Mouse (Mus musculus): ENCODE results near the gene H2afv. TPM values are rescaled to one million over a fixed set of nuclear protein-coding genes. Genes with fewer than 3 reads are reported as not detected.
"Not testable (repeated sequence)": the region's sequence is repeated elsewhere in the genome, so short reads cannot be mapped to it uniquely, and the experiment has no call there.

The H2afv gene
- polyA plus RNA-seq, 3 experiments from 2014 or later: 131 to 311 (median 156) TPM

DNA sequence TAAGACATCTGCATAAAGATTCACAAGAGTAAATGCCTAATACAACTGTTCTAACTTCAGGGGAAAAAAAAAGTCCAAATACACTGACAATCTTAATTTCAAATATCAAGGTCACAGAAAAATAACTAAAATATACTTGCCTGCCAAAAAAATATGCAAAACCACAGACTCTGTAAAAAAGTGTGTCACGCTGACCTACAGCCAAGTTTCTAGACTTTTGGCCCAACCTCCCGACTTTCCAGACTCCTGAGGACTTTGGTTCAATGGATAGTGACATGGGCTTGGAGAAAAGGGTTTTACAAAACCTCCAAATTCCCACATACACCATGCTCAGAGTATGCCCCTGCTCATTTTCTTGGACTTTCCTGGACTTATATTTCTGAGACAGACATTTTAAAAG lies 24.3 kb upstream of the H2afv start:
- ATAC-seq: no peak

DNA sequence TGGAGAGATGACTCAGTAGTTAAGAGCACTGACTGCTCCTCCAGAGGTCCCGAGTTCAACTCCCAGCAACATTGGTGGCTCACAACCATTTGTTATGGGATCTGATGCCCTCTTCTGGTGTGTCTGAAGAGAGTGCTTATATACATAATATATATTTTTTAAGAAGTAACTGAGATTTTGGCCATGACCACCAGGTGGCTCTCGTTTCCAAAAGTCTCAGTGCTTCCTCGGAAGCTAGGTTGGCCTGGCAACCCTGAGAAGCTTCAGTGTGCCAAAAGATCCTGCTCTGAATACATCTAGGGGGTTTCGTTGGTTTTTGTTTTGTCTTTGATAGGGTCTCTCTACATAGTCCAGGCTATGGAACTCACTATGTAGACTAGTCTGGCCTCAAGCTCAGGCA lies 20.9 kb upstream of the H2afv start:
- peak; percentile 80 for ATAC-seq

DNA sequence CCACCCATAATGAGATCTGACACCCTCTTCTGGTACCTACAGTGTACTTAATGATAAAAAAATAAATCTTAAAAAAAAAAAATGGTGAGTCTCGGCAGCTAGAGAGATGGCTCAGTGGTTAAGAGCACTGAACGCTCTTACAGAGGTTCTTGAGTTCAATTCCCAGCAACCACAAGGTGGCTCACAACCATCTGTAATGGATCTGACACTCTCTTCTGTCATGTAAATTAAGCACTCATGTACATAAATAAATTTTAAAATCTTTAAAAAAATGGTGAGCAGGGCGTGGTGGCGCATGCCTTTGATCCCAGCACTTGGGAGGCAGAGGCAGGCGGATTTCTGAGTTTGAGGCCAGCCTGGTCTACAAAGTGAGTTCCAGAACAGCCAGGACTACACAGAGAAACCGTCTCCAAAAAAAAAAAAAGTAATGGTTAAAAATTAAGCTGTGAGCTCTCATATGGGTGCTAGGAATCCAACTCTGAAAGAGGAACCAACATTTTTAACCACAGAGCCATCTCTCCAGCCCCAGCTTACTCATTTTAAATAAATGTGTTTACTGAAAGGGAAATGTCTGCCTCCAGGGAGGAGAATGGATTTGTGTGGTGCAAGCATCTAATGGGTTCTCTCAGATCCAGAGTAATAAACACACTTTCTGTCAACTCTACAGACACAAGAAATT lies 19.1 kb upstream of the H2afv start:
- no peak for ATAC-seq

DNA sequence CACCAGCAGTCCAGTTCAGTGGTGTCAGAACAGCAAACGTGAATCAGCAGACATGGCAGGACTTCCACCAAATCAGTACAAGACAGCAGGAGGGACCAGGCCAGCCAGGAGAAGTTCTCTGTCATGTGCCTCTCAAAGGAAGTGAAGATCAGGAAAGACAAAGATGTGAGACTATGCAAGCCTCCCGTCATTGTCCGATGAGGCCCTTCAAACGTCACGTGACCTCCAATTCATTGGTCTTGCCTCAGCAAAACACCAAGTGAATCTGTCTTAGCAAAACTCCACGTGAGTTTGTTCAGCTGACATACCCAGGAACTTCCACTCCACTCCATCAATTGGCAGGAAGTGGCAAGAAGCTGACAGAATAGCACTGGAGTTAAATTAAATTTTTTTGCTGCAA lies 11.8 kb upstream of the H2afv start:
- no peak for ATAC-seq

DNA sequence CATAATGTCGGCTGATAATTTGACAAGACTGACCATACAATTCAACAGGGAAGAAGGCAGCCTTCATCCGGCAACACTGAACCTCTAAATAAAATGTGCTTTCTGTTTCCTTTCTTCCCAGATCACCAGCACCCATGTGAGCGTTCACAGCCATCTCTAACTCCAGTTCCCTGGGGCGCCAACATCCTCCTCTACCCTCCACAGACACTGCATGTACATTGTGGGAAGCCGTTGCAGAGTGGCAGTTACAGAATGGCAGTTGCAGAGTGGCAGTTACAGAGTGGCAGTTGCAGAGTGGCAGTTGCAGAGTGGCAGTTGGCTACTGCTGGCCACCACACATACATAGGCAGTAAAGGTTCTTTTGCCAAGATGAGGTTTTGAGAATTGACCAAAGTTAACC lies 3.9 kb upstream of the H2afv start:
- not testable (repeated sequence) for ATAC-seq

DNA sequence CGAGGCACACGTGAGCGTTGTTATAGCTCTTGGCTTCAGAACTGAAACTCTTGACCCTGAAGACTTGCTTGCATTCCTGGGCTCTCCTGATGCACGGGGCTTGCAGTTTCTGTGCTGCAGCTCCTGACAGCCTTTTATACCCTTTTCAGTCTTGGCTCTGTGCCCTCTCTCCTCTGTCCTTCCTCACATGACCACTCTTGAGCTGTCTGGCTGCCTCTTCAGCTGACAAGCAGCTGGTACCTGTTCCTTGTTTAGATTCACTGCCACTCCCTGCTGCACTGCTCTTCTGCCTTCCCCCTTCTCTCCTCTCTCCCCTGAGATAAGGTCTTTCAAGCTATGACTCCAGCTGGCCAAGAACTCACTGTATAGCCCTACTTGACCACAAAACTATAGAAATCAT lies 3.2 kb upstream of the H2afv start:
- ATAC-seq: no peak

DNA sequence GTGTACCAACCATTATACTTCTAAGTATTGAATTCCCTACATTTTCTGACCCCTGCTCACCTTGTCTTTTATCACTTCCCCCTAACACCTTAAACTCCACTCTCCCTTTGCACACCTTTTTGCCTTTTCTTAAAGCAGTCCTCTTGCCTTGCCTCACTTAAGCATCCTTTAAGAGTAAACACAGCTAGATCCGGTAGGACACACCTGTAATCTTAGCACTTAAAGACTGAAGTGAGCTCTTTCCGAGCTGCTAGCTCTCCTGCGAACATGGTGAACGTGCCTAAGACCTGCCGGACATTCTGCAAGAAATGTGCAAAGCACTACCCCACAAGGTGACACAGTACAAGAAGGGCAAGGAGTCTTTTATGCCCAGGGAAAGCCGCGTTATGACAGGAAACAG lies 1.7 kb upstream of the H2afv start:
- no peak for ATAC-seq

DNA sequence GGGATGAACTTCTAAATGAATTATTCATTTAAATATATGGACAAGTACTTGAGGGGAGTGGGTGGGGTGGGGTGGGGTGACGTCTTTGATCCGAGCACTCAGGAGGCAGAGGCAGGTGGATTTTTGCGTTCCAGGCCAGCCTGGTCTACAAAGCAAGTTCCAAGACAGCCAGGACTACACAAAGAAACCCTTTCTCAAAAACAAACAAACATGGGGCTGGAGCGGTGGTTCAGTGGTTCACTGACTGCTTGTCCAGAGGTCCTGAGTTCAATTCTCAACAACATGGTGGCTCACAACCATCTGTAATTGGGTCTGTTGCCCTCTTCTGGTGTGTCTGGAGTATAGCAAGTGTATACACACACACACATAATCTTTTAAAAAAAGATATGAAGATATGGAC lies 1.2 kb upstream of the H2afv start:
- ATAC-seq: no peak

DNA sequence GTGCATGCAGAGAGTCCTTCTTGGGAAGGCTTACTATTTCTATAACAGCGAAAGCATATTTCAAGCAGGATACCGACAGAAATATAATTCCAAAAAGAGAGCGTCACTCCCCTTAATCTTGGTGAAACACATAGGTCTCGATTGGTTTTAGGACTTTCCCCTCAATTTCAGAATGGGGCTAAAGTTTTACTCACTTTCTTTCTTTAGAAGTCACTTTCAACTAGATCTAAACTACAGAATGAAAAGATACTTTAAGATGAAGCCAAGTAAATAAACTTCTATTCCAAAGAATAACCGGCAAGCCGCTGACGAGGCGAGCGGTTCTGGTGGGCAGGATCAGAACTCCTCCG lies 541 bp downstream of the H2afv start:
- no peak for ATAC-seq

DNA sequence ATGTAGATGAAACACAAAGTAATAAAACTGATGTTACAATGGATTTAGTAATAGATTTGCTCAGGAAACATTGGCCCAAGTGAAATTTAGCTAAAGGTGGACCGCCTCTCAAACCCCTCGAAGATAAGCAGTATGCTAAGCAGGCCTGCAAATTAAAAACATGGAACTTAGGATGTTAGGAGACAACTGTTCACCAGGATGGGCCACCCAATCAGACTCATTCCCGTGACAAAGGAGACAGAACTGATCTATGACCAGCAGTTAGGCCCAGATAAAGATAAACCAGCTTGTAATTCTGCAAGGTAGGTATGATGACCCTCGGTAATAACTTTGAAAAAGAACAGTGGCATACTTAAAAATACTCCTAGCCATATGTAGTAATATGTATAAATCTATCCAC lies 1.1 kb downstream of the H2afv start:
- no peak for ATAC-seq

DNA sequence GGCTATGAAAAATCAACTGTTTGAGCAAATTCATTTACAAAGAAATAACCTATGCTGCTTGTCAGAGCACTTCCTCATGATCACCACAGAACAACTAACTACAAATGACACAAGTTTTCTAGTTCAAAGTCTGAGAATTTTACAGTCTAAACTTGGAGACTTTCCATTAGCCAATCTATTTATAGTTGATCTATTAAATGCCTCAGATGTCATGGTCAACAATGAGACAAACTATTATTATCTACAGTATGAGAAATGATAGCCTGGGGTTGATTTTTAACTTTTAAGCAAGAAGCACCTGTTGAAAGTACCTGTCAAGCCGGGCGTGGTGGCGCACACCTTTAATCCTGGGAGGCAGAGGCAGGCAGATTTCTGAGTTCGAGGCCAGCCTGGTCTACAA lies 1.7 kb downstream of the H2afv start:
- no peak for ATAC-seq

DNA sequence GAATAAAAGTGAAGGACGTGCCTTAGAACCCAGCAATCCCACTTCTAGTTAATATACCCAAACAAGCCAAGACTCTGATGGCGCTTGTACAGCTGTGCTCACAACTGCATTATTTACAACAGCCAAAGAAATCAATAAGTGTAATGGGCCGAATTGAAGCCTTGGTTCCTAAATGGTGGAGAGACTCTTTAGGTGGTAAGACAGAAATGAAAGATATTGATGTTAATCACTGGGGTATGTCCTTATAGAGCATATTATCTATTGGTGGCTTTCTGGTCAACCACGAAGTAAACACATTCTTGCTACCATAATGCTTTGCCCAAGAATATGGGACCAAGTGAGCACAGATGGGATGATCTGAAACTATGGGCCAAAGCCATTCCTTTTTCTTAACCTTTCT lies 4.1 kb downstream of the H2afv start:
- no peak for ATAC-seq

DNA sequence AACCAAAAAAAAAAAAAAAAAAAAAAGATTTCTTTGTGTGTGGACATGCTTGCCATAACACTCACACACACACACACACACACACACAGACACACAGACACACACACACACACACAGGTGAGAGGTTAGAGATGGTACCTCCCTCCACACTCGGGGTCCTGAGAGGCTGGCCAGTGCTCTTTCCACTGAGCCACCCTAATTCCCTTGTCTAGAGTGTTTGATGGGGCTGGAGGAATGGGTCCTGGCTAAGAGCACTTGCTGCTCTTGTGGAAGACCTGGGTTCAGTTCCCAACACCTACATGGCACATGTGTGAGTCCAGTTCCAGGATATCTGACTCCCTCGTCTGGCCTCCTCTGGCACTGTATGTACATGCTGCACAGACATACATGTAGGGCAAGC lies 6.6 kb downstream of the H2afv start:
- no peak for ATAC-seq

DNA sequence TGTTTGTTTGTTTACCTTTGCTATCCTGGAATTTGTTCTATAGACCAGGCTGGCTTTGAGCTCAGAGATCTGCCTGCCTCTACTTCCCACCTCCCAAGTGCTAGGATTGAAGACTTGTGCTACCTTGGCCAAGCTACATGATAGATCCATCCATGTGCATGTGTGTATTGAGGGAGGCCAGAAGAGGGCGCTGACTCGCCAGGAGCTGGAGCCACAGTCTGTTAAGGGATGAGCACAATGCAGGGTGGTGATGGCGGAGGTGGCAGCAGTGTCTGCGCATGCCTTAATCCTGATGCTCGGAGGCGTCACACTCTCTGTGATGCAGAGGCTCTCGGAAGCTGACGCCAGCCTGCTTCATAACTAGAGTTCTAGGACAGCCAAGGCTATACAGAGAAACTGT lies 7.8 kb downstream of the H2afv start:
- peak; percentile 28 for ATAC-seq

DNA sequence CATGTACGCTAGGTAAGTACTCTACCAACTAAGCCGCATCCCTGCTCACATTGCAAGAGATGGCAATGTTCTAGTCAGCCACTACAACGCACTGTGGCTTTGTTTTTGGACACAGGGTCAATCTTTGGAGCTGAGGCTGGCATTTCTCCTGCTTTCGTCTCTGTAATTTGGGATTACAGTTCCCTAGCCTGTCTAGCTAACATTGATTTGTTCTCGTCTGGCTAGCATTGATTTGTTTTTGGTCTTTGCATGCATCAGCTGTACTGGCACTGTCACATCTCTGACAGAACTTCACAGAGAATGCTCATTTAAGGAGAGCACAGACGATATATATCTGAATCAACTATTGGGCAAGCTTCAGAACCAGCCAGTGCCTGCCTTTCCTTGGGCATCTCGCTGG lies 14.1 kb downstream of the H2afv start:
- ATAC-seq: no peak

DNA sequence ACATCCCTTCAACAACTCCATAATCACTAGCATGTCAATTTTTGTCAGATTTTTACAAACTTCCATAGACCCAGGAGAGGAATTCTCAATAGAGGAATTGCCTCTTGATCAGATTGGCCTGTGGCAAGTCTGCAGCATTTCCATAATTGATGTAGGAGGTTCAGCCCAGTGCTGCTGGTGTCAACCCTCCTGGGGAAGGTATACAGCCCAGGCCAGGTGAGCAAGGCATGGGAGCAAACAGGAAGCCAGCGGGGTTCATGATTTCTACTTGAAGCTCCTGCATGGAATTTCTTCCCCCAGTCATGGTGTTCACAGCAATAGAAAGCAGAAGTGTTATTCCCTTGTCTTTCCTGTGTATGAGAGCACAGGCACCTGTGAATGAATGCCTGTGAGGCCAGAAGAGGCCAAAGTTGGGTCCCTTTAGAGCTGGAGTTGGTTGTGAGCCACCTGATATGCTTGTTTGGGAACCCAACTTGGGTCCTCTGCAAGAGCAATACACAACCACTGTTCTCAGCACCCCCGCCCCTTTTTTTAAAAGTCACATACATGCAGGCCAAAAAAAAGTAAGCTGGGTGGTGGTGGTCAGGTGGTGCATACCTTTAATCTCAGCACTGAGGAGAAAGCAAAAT lies 23.4 kb downstream of the H2afv start:
- ATAC-seq: no peak

DNA sequence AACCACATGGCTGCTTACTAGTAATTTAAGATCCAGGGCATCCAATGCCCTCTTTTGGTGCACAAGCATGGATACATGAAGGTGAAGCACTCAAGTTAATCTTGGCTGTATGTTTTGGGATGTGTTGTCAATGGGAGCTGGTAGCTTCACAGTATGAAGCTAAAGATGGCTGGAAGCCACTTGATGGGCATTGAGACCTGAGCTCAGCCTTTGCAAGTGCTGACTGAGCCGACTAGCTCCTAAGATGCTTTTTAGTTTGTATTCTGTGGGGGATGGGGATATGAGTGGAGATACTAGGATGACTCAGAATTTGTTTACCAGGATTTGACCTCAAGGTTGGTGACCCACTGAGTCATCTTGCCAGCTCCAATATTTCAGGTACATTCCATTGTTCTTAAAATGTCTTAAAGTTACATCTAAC lies 23.9 kb downstream of the H2afv start:
- ATAC-seq: no peak

DNA sequence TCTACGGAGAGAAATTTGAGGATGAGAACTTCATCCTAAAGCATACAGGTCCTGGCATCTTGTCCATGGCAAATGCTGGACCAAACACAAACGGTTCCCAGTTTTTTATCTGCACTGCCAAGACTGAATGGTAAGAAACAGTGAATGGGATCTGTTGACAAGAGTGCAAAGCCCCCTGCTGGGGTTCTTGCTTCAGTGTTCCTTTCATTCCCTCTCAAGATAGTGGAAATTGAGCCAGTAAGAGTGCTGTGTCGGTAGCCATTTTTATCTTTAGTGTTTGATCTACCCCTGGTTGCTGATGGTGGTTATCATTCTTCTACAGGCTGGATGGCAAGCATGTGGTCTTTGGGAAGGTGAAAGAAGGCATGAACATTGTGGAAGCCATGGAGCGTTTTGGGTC lies 25.1 kb downstream of the H2afv start:
- not testable (repeated sequence) for ATAC-seq

DNA sequence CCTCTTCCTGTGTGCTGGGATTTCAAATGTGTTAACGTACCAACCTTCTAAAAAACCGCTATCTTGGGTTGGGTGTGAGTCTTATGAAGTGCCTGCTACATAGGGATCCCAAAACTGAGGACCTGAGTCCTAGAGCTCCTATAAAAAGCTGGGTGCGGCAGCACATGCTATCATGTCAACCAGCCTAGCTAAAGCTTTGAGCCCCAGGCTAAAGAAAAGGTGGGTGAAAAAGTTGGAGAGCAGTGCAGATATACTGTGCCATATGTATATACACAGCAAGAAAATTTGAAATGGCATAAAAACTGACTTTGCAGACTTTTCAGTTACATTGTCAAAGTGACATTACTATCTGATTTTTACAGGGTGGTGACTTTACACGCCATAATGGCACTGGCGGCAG lies 25.5 kb downstream of the H2afv start:
- ATAC-seq: no peak

DNA sequence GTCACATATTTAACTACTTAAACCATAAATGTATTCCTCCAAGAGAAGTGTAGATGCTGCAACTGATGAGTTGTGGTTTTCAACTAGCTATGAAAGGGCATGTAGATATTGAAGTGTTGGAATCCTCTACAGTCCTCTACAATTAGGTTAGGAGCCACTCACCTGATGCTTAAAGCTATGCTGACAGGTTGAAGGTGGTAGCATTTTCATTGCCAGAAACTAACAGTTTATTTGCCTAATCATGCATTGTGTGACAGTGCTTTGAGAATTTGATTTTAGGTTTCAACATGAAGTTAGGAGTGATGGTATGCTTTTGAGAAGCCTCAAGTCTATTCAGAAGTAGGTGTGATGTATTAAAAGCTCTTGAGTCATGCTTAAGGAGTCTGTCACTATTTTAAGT lies 26.8 kb downstream of the H2afv start:
- no peak for ATAC-seq

DNA sequence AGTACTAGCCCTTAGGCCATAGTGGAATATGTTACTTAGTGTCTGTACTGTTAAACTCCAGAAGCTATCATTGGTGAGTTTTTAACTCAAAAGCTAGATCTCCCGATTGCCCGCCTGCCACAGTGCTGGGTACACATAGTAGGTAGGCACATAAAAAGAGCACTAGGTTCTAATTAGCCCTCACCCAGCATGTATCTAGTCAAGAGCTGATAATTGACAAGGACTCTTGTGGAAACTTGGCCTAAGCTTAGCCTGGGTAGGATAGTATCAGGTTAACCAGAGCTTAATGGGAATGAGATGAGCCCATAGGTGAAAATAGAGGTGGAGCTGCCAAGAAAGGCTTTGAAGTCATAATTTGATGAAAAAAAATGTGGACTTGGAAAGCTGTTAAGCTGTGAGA lies 27.2 kb downstream of the H2afv start:
- ATAC-seq: no peak

DNA sequence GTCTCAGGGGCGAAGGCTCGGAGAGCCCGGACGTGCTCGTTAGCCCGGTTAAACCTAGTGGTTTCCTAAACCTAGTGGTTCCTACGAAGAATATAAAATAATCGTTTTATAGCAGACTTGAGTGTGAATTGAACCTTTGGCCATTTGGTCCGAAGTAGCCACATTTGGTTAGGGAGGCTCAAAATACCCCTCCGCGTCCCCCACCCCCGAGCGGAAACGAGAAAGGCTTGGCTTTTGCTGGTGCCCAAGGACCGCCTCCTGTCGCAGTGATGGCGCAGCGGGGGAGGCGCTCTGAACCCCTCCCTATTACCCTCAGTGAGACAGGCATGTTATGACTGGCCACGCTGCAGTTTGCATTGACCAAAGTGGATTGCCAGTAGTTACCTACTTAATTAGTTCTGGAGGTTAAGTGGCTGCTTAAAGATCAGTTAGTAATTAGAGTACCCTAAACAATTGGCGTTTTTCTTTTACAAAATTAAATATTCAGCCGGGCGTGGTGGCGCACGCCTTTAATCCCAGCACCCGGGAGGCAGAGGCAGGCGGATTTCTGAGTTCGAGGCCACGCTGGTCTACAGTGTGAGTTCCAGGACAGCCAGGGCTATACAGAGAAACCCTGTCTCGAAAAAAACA lies 27.7 kb downstream of the H2afv start:
- ATAC-seq: peak; percentile 73

DNA sequence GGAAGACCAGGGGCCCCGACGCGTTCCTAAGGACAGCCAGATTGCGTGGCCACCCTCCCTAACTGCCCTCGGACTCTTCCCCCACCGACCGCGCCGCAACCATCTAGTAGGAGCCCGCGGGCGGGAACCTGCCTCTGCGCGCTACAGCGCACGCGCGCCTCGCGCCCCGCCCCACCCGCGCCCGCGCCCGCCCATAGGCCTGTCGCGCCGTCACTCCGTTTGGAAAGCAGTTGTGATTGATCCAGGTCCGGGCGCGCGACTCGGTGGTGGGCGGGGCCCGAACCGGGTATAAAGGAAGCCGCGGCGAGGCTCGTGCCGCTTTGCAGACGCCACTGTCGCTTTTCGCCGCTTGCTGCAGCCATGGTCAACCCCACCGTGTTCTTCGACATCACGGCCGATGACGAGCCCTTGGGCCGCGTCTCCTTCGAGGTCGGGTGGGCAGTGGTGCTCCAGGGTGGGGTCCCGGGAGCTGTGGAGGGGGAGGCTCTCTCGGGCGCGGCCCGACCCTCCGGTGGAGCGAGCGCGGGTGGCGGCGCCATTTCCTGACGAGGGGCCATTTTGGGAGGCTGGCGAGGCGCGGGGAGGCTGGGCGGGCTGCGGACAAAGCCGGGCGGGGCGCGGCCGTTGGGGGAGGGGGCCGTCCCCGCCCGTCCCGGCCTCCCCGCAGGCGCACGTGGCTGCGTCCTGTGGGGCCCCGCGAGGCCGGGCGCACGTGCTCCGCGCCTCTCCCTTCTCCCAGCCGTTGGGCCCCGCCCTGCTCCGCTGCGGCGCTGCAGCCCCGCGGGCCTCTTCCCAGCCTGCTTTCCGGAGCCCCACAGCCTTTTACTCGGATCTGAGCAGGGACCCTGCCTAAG lies 28.5 kb downstream of the H2afv start:
- ATAC-seq: peak; percentile 83

All from inflammation-experienced regulatory T-cells, adult 6 months (primary cell).